Mouse (Mus musculus) lung, adult 2 months (tissue): ENCODE measurements around the gene Prelid3b.

ENCODE experiments used
- CTCF ChIP-seq: fragments of 200-500 bp; IDR thresholded peaks from 2 replicates; pipeline ENCODE4 v1.5.1; 2011; ENCODE audit warnings: mild to moderate bottlenecking, low read length, control low read depth; ENCODE audit not compliant: insufficient read depth
- POLR2A ChIP-seq: fragments of 200-500 bp; IDR thresholded peaks from 2 replicates; pipeline ENCODE4 v1.6.1; 2011; ENCODE audit warnings: low read depth, mild to moderate bottlenecking, control low read depth, low read length, borderline replicate concordance; ENCODE audit errors: extremely low read depth

DNA sequence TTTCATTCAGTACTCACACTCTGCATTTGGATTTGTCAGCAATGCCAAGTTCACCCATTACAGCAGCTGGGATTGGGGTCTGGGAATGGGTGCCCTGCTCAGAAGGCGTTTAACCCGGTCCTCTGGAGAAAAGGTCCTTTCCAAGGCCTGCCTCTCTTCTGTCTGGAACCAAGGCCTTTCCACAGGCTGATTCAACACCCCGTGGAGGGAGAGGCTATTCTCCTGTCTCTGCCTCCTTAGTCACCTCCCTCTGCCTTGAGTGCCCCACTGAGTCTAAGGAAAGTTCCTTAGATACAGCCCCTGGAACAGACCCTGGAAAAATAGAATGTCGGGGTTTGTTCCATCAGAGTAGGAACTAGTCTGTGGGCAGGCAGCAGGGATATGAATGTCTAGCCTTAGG, 24.5 kb downstream of the Prelid3b start:
- no peak for TF ChIP-seq CTCF
- TF ChIP-seq POLR2A = no peak
